ENCODE assay signal across 8 mouse cellular contexts in the genomic region with DNA sequence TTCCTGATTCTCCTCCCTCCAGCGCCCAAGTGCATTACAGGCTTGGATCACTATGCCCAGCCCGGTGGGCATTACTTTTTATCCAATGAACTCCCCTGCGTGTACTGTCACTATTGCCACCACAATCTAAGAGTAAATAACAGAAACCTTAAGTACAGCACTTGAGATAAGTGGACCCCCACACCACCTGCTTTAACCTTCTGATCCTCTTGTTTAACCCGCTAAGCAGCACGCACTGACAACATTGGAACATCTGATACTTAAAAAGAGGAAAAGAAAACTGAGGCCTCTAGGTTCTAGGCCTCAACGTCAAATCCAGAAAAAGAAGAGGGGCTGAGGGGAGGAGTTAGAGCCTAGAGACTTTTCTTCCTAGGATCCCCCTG. TPM values are rescaled to one million over a fixed set of nuclear protein-coding genes. Genes with fewer than 3 reads are reported as not detected.
DNase-seq lines count a peak whose midpoint lies in the region; ATAC-seq and TF ChIP-seq lines count a peak whose summit lies in the region.

No protein-coding gene starts in this region.

- peaks cover 27% of the 10 kb centered on the region for H3K36me3 ChIP-seq in heart, embryonic 13.5 days
- H3K36me3 ChIP-seq in hindbrain, embryonic 15.5 days: peaks cover 25% of the 10 kb centered on the region
- H3K36me3 ChIP-seq in midbrain, embryonic 11.5 days (ENCODE audit: control insufficient read depth, insufficient read depth, low read length): peaks cover 2% of the 10 kb centered on the region; the same call in 1 of the 2 replicates

- TF ChIP-seq POLR2A in bone marrow macrophage, adult 2 months (IDR thresholded peaks at IDR 0.05; ENCODE audit: borderline replicate concordance, low read depth, low read length): no peak

- H3K4me2 ChIP-seq in heart, embryonic 13.5 days: peak overlapping the region; percentile 81
- H3K4me2 ChIP-seq in hindbrain, embryonic 15.5 days: peak overlapping the region; percentile 74
- H3K4me2 ChIP-seq in midbrain, embryonic 11.5 days: peak overlapping the region; percentile 58

- H3K4me3 ChIP-seq in heart, embryonic 13.5 days: peak overlapping the region; percentile 85
- peak overlapping the region; percentile 88 for H3K4me3 ChIP-seq in bone marrow macrophage, adult 2 months (ENCODE audit: insufficient read depth, low read length)
- peak overlapping the region; percentile 63 for H3K4me3 ChIP-seq in hindbrain, embryonic 15.5 days
- peak overlapping the region; percentile 68 for H3K4me3 ChIP-seq in midbrain, embryonic 11.5 days (ENCODE audit: low read depth, low read length)

- H3K27ac ChIP-seq in heart, embryonic 13.5 days (replicated peaks): peak overlapping the region; percentile 91
- H3K27ac ChIP-seq in bone marrow macrophage, adult 2 months (ENCODE audit: insufficient read depth, low read depth, low read length): peak overlapping the region; percentile 87
- H3K27ac ChIP-seq in hindbrain, embryonic 15.5 days (replicated peaks): peak overlapping the region; percentile 89
- H3K27ac ChIP-seq in midbrain, embryonic 11.5 days (ENCODE audit: low read depth, low read length): peak overlapping the region; percentile 73; the same call in 1 of the 2 replicates

- 20% methylated on average over 6 of the region's 6 CpGs for WGBS in heart, embryonic 13.5 days
- 25% methylated on average over 6 of the region's 6 CpGs for WGBS in hindbrain, embryonic 15.5 days
- 33% methylated on average over 6 of the region's 6 CpGs for WGBS in midbrain, embryonic 11.5 days

- peaks cover 24% of the 10 kb centered on the region for H3K4me1 ChIP-seq in heart, embryonic 13.5 days
- peaks cover 19% of the 10 kb centered on the region for H3K4me1 ChIP-seq in bone marrow macrophage, adult 2 months (ENCODE audit: control insufficient read depth, insufficient read depth, low read length)
- H3K4me1 ChIP-seq in hindbrain, embryonic 15.5 days (replicated peaks): peaks cover 29% of the 10 kb centered on the region
- H3K4me1 ChIP-seq in midbrain, embryonic 11.5 days (ENCODE audit: control insufficient read depth, insufficient read depth, low read length): peaks cover 8% of the 10 kb centered on the region

- no peak for TF ChIP-seq CTCF in bone marrow macrophage, adult 2 months (IDR thresholded peaks at IDR 0.05; ENCODE audit: low read depth, low read length)

- H3K9ac ChIP-seq in heart, embryonic 13.5 days: peak overlapping the region; percentile 90
- H3K9ac ChIP-seq in hindbrain, embryonic 15.5 days: peak overlapping the region; percentile 75
- H3K9ac ChIP-seq in midbrain, embryonic 11.5 days (ENCODE audit: low read length): peak overlapping the region; percentile 76

- no peak for ATAC-seq in heart, embryonic 13.5 days (ENCODE audit: extremely low read depth, insufficient number of reproducible peaks, low FRiP score, low TSS enrichment)
- no peak for ATAC-seq in hindbrain, embryonic 15.5 days (ENCODE audit: low FRiP score, low read depth)
- no peak; the same call in 1 of the 2 replicates for ATAC-seq in midbrain, embryonic 11.5 days (ENCODE audit: low FRiP score)
- no peak for ATAC-seq in cerebellum, adult (ENCODE audit: insufficient number of reproducible peaks, low FRiP score, low TSS enrichment)
- ATAC-seq in CD4-positive, CD25-positive, alpha-beta regulatory T cell, adult 4 months: no peak

- DNase-seq in heart, postnatal 4 days: no peak
- DNase-seq in midbrain, embryonic 11.5 days (ENCODE audit: low spot score, missing footprints): peak; percentile 85
- DNase-seq in cerebellum, postnatal 4 days (ENCODE audit: low spot score in 2 of 2): no peak

- no peaks in the 10 kb centered on the region for H3K27me3 ChIP-seq in heart, embryonic 13.5 days (replicated peaks)
- no peaks in the 10 kb centered on the region for H3K27me3 ChIP-seq in hindbrain, embryonic 15.5 days
- no peaks in the 10 kb centered on the region for H3K27me3 ChIP-seq in midbrain, embryonic 11.5 days (ENCODE audit: control insufficient read depth, insufficient read depth, low read length)

- H3K9me3 ChIP-seq in heart, embryonic 13.5 days: no peaks in the 10 kb centered on the region
- H3K9me3 ChIP-seq in hindbrain, embryonic 15.5 days: no peaks in the 10 kb centered on the region
- no peaks in the 10 kb centered on the region for H3K9me3 ChIP-seq in midbrain, embryonic 11.5 days (ENCODE audit: control insufficient read depth, low read length)

RNA-seq across cellular contexts. Expression of a gene that starts 0.5 kb away (rescaled TPM):
- 29.5 and 35.0 TPM in 2 replicates for polyA plus RNA-seq in heart, embryonic 13.5 days (2015; fragmentation: Nextera tagmentation; extraction: Ambion mirVana)
- 10 to 100 TPM; 18.8 to 22.3 TPM for total RNA-seq in heart, postnatal 4 days (2021)
- 41.2 and 50.7 TPM in 2 replicates for polyA plus RNA-seq in bone marrow macrophage, adult 2 months (2012; ENCODE audit: insufficient read depth, insufficient read length, missing spikeins)
- 58.9 and 68.5 TPM in 2 replicates for polyA plus RNA-seq in hindbrain, embryonic 15.5 days (2015; fragmentation: Nextera tagmentation; extraction: Ambion mirVana)
- 44.2 and 48.9 TPM in 2 replicates for polyA plus RNA-seq in midbrain, embryonic 11.5 days (2014; fragmentation: Nextera tagmentation; extraction: Ambion mirVana)
- 10 to 100 TPM; 54.5 to 71.7 TPM for polyA plus RNA-seq in CD4-positive, CD25-positive, alpha-beta regulatory T cell, adult 4 months (2017; shearing (Covaris generic))

RNA-seq across cellular contexts. Expression of a gene that starts 0.6 kb away (rescaled TPM):
- polyA plus RNA-seq in heart, embryonic 13.5 days (2015; fragmentation: Nextera tagmentation; extraction: Ambion mirVana): 11.3 and 11.9 TPM in 2 replicates
- 10 to 100 TPM; 12.1 to 13.2 TPM for total RNA-seq in heart, postnatal 4 days (2021)
- polyA plus RNA-seq in bone marrow macrophage, adult 2 months (2012; ENCODE audit: insufficient read depth, insufficient read length, missing spikeins): 13.5 and 18.6 TPM in 2 replicates
- polyA plus RNA-seq in hindbrain, embryonic 15.5 days (2015; fragmentation: Nextera tagmentation; extraction: Ambion mirVana): 22.6 and 24.8 TPM in 2 replicates
- polyA plus RNA-seq in midbrain, embryonic 11.5 days (2014; fragmentation: Nextera tagmentation; extraction: Ambion mirVana): 22.5 and 25.6 TPM in 2 replicates
- polyA plus RNA-seq in CD4-positive, CD25-positive, alpha-beta regulatory T cell, adult 4 months (2017; shearing (Covaris generic)): 10 to 100 TPM; 16.0 to 16.6 TPM

RNA-seq across cellular contexts. Expression of a gene that starts 21.8 kb away (rescaled TPM):
- not detected in 2 replicates for polyA plus RNA-seq in heart, embryonic 13.5 days (2015; fragmentation: Nextera tagmentation; extraction: Ambion mirVana)
- total RNA-seq in heart, postnatal 4 days (2021): not detected
- polyA plus RNA-seq in bone marrow macrophage, adult 2 months (2012; ENCODE audit: insufficient read depth, insufficient read length, missing spikeins): not detected in 2 replicates
- not detected in 2 replicates for polyA plus RNA-seq in hindbrain, embryonic 15.5 days (2015; fragmentation: Nextera tagmentation; extraction: Ambion mirVana)
- 0.21 TPM in 1 of 2 replicates, not detected in the other for polyA plus RNA-seq in midbrain, embryonic 11.5 days (2014; fragmentation: Nextera tagmentation; extraction: Ambion mirVana)
- not detected for polyA plus RNA-seq in CD4-positive, CD25-positive, alpha-beta regulatory T cell, adult 4 months (2017; shearing (Covaris generic))

RNA-seq across cellular contexts. Expression of a gene that starts 29.2 kb away (rescaled TPM):
- polyA plus RNA-seq in heart, embryonic 13.5 days (2015; fragmentation: Nextera tagmentation; extraction: Ambion mirVana): 0.96 and 1.0 TPM in 2 replicates
- total RNA-seq in heart, postnatal 4 days (2021): not detected
- polyA plus RNA-seq in bone marrow macrophage, adult 2 months (2012; ENCODE audit: insufficient read depth, insufficient read length, missing spikeins): 3.7 and 4.3 TPM in 2 replicates
- polyA plus RNA-seq in hindbrain, embryonic 15.5 days (2015; fragmentation: Nextera tagmentation; extraction: Ambion mirVana): 0.96 and 0.99 TPM in 2 replicates
- polyA plus RNA-seq in midbrain, embryonic 11.5 days (2014; fragmentation: Nextera tagmentation; extraction: Ambion mirVana): 1.1 and 1.2 TPM in 2 replicates
- polyA plus RNA-seq in CD4-positive, CD25-positive, alpha-beta regulatory T cell, adult 4 months (2017; shearing (Covaris generic)): not detected

RNA-seq across cellular contexts. Expression of a gene that starts 33.6 kb away (rescaled TPM):
- 0.37 and 0.44 TPM in 2 replicates for polyA plus RNA-seq in heart, embryonic 13.5 days (2015; fragmentation: Nextera tagmentation; extraction: Ambion mirVana)
- total RNA-seq in heart, postnatal 4 days (2021): not detected
- polyA plus RNA-seq in bone marrow macrophage, adult 2 months (2012; ENCODE audit: insufficient read depth, insufficient read length, missing spikeins): not detected in 2 replicates
- 0.83 and 0.97 TPM in 2 replicates for polyA plus RNA-seq in hindbrain, embryonic 15.5 days (2015; fragmentation: Nextera tagmentation; extraction: Ambion mirVana)
- polyA plus RNA-seq in midbrain, embryonic 11.5 days (2014; fragmentation: Nextera tagmentation; extraction: Ambion mirVana): 0.15 and 0.20 TPM in 2 replicates
- under 1 TPM; 0.38 to 0.57 TPM for polyA plus RNA-seq in CD4-positive, CD25-positive, alpha-beta regulatory T cell, adult 4 months (2017; shearing (Covaris generic))
